Mouse (Mus musculus): Measurements from ENCODE around the gene Pex19. TPM values are rescaled to one million over a fixed set of nuclear protein-coding genes. Genes with fewer than 3 reads are reported as not detected.

Pex19 gene
- 119 and 136 TPM in 2 replicates for polyA plus RNA-seq (2014; fragmentation: Nextera tagmentation; extraction: Ambion mirVana)

GRCm38 (mm10) chr1:172126376-172127347, at the start of gene Pex19:
TSS of gene Pex19 (plus strand) at chr1:172126755.
- peak; percentile 90 for ATAC-seq (ENCODE audit: insufficient number of reproducible peaks, insufficient read depth, low FRiP score, low read depth)
- Histone ChIP-seq H3K4me1 (ENCODE audit: control insufficient read depth in 2 of 2, insufficient read depth in 2 of 2, low read length in 2 of 2) (peaks cover 4 to 6% of the 10 kb centered on the region in 2 experiments), H3K9ac (ENCODE audit: low read length) (peak within 1 kb of the TSS; percentile 95), H3K9me3 (ENCODE audit: control insufficient read depth, low read length) (no peaks in the 10 kb centered on the region), H3K36me3 (ENCODE audit: control insufficient read depth, insufficient read depth, low read length) (peaks cover 54% of the 10 kb centered on the region), H3K4me2 (ENCODE audit: low read length) (peak within 1 kb of the TSS; percentile 80), H3K27me3 (ENCODE audit: control insufficient read depth, insufficient read depth, low read length) (no peaks in the 10 kb centered on the region), H3K27ac (replicated peaks in 1 of 2; ENCODE audit: control insufficient read depth in 1 of 2, insufficient read depth in 1 of 2, low read depth in 2 of 2, low read length in 2 of 2) (peak within 1 kb of the TSS; percentile 54 to 64; a peak in 2 of 4 replicates), H3K4me3 (ENCODE audit: control insufficient read depth in 1 of 2, insufficient read depth in 1 of 2, low read depth in 1 of 2, low read length in 2 of 2) (peak within 1 kb of the TSS; percentile 72 to 85)
- 1% methylated on average over 42 of the region's 42 CpGs for WGBS

- peak overlapping the region; percentile 28 to 44; a peak in 2 of 4 replicates for H3K27ac ChIP-seq (replicated peaks in 1 of 2; ENCODE audit: control insufficient read depth in 1 of 2, insufficient read depth in 1 of 2, low read depth in 2 of 2, low read length in 2 of 2)
- ATAC-seq (ENCODE audit: insufficient number of reproducible peaks, insufficient read depth, low FRiP score, low read depth) = no peak
- no peak overlapping the region for H3K4me3 ChIP-seq (ENCODE audit: control insufficient read depth in 1 of 2, insufficient read depth in 1 of 2, low read depth in 1 of 2, low read length in 2 of 2)
- no peaks in the 10 kb centered on the region for H3K27me3 ChIP-seq (ENCODE audit: control insufficient read depth, insufficient read depth, low read length)
- H3K36me3 ChIP-seq (ENCODE audit: control insufficient read depth, insufficient read depth, low read length) = peaks cover 79% of the 10 kb centered on the region
- WGBS = 43% methylated on average over 5 of the region's 5 CpGs
- no peak overlapping the region for H3K4me2 ChIP-seq (ENCODE audit: low read length)
- no peaks in the 10 kb centered on the region for H3K9me3 ChIP-seq (ENCODE audit: control insufficient read depth, low read length)
- H3K9ac ChIP-seq (ENCODE audit: low read length) = 0 out of 2 replicates have a peak overlapping the region, but pooled peaks have one; percentile 21
- H3K4me1 ChIP-seq (ENCODE audit: control insufficient read depth in 2 of 2, insufficient read depth in 2 of 2, low read length in 2 of 2) = peaks cover 0 to 10% of the 10 kb centered on the region in 2 experiments; a peak in 2 of 4 replicates
Observed at GRCm38 (mm10) chr1:172077981-172078380, 48.6 kb upstream of the Pex19 start.

- H3K4me2 ChIP-seq (ENCODE audit: low read length) = peak within 1 kb of the TSS; percentile 74
- peaks cover 2 to 19% of the 10 kb centered on the region in 2 experiments; a peak in 2 of 4 replicates for H3K4me1 ChIP-seq (ENCODE audit: control insufficient read depth in 2 of 2, insufficient read depth in 2 of 2, low read length in 2 of 2)
- no peaks in the 10 kb centered on the region for H3K9me3 ChIP-seq (ENCODE audit: control insufficient read depth, low read length)
- peak within 1 kb of the TSS; percentile 78 to 93 for H3K4me3 ChIP-seq (ENCODE audit: control insufficient read depth in 1 of 2, insufficient read depth in 1 of 2, low read depth in 1 of 2, low read length in 2 of 2)
- peak; percentile 97 for ATAC-seq (ENCODE audit: insufficient number of reproducible peaks, insufficient read depth, low FRiP score, low read depth)
- peak within 1 kb of the TSS; percentile 85 for H3K9ac ChIP-seq (ENCODE audit: low read length)
- WGBS = under 1% methylated on average over 40 of the region's 40 CpGs
- no peaks in the 10 kb centered on the region for H3K27me3 ChIP-seq (ENCODE audit: control insufficient read depth, insufficient read depth, low read length)
- H3K27ac ChIP-seq (replicated peaks in 1 of 2; ENCODE audit: control insufficient read depth in 1 of 2, insufficient read depth in 1 of 2, low read depth in 2 of 2, low read length in 2 of 2) = peak within 1 kb of the TSS; percentile 82 to 84
- H3K36me3 ChIP-seq (ENCODE audit: control insufficient read depth, insufficient read depth, low read length) = peaks cover 42% of the 10 kb centered on the region
Observed at GRCm38 (mm10) chr1:172082101-172082898, 44.3 kb upstream of the Pex19 start, which contains the start of the genes Copa and Ncstn. TSS of gene Copa (plus strand) at chr1:172082529. TSS of gene Ncstn (minus strand) at chr1:172082795.

GRCm38 (mm10) chr1:172082899-172083445, 43.6 kb upstream of the Pex19 start:
- whole genome bisulfite sequencing = under 1% methylated on average over 24 of the region's 24 CpGs
- Histone ChIP-seq H3K4me3 (ENCODE audit: control insufficient read depth in 1 of 2, insufficient read depth in 1 of 2, low read depth in 1 of 2, low read length in 2 of 2) (peak overlapping the region; percentile 78 to 93), H3K9ac (ENCODE audit: low read length) (peak overlapping the region; percentile 85), H3K27me3 (ENCODE audit: control insufficient read depth, insufficient read depth, low read length) (no peaks in the 10 kb centered on the region), H3K36me3 (ENCODE audit: control insufficient read depth, insufficient read depth, low read length) (peaks cover 43% of the 10 kb centered on the region), H3K4me2 (ENCODE audit: low read length) (peak overlapping the region; percentile 74), H3K27ac (replicated peaks in 1 of 2; ENCODE audit: control insufficient read depth in 1 of 2, insufficient read depth in 1 of 2, low read depth in 2 of 2, low read length in 2 of 2) (peak overlapping the region; percentile 61 to 84), H3K4me1 (ENCODE audit: control insufficient read depth in 2 of 2, insufficient read depth in 2 of 2, low read length in 2 of 2) (peaks cover 2 to 19% of the 10 kb centered on the region in 2 experiments; a peak in 2 of 4 replicates), H3K9me3 (ENCODE audit: control insufficient read depth, low read length) (no peaks in the 10 kb centered on the region)
- peak; percentile 42 for ATAC-seq (ENCODE audit: insufficient number of reproducible peaks, insufficient read depth, low FRiP score, low read depth)

GRCm38 (mm10) chr1:172093522-172093921, 33.0 kb upstream of the Pex19 start:
- no peaks in the 10 kb centered on the region for H3K9me3 ChIP-seq (ENCODE audit: control insufficient read depth, low read length)
- peaks cover 5 to 23% of the 10 kb centered on the region in 2 experiments for H3K4me1 ChIP-seq (ENCODE audit: control insufficient read depth in 2 of 2, insufficient read depth in 2 of 2, low read length in 2 of 2)
- ATAC-seq (ENCODE audit: insufficient number of reproducible peaks, insufficient read depth, low FRiP score, low read depth) = no peak
- no peak overlapping the region for H3K4me3 ChIP-seq (ENCODE audit: control insufficient read depth in 1 of 2, insufficient read depth in 1 of 2, low read depth in 1 of 2, low read length in 2 of 2)
- no peak overlapping the region for H3K4me2 ChIP-seq (ENCODE audit: low read length)
- 54% methylated on average over 3 of the region's 3 CpGs for WGBS
- H3K27ac ChIP-seq (replicated peaks in 1 of 2; ENCODE audit: control insufficient read depth in 1 of 2, insufficient read depth in 1 of 2, low read depth in 2 of 2, low read length in 2 of 2) = peak overlapping the region; percentile 8 to 79
- no peak overlapping the region for H3K9ac ChIP-seq (ENCODE audit: low read length)
- H3K27me3 ChIP-seq (ENCODE audit: control insufficient read depth, insufficient read depth, low read length) = no peaks in the 10 kb centered on the region
- H3K36me3 ChIP-seq (ENCODE audit: control insufficient read depth, insufficient read depth, low read length) = peaks cover 92% of the 10 kb centered on the region

GRCm38 (mm10) chr1:172094295-172094694, 32.3 kb upstream of the Pex19 start:
- Histone ChIP-seq H3K4me3 (ENCODE audit: control insufficient read depth in 1 of 2, insufficient read depth in 1 of 2, low read depth in 1 of 2, low read length in 2 of 2) (no peak overlapping the region), H3K27me3 (ENCODE audit: control insufficient read depth, insufficient read depth, low read length) (no peaks in the 10 kb centered on the region), H3K4me1 (ENCODE audit: control insufficient read depth in 2 of 2, insufficient read depth in 2 of 2, low read length in 2 of 2) (peaks cover 5 to 23% of the 10 kb centered on the region in 2 experiments), H3K27ac (replicated peaks in 1 of 2; ENCODE audit: control insufficient read depth in 1 of 2, insufficient read depth in 1 of 2, low read depth in 2 of 2, low read length in 2 of 2) (peak overlapping the region; percentile 8 to 79; a peak in 3 of 4 replicates), H3K36me3 (ENCODE audit: control insufficient read depth, insufficient read depth, low read length) (peaks cover 90% of the 10 kb centered on the region), H3K9ac (ENCODE audit: low read length) (no peak overlapping the region), H3K4me2 (ENCODE audit: low read length) (peak overlapping the region; percentile 33; the same call in 1 of the 2 replicates), H3K9me3 (ENCODE audit: control insufficient read depth, low read length) (no peaks in the 10 kb centered on the region)
- ATAC-seq (ENCODE audit: insufficient number of reproducible peaks, insufficient read depth, low FRiP score, low read depth) = peak; percentile 64; the same call in 1 of the 2 replicates

- ATAC-seq (ENCODE audit: insufficient number of reproducible peaks, insufficient read depth, low FRiP score, low read depth) = no peak
- no peak overlapping the region for H3K4me3 ChIP-seq (ENCODE audit: control insufficient read depth in 1 of 2, insufficient read depth in 1 of 2, low read depth in 1 of 2, low read length in 2 of 2)
- H3K4me1 ChIP-seq (ENCODE audit: control insufficient read depth in 2 of 2, insufficient read depth in 2 of 2, low read length in 2 of 2) = peaks cover 5 to 23% of the 10 kb centered on the region in 2 experiments
- H3K36me3 ChIP-seq (ENCODE audit: control insufficient read depth, insufficient read depth, low read length) = peaks cover 90% of the 10 kb centered on the region
- no peak overlapping the region for H3K4me2 ChIP-seq (ENCODE audit: low read length)
- WGBS = 25% methylated on average over 6 of the region's 6 CpGs
- H3K27ac ChIP-seq (replicated peaks in 1 of 2; ENCODE audit: control insufficient read depth in 1 of 2, insufficient read depth in 1 of 2, low read depth in 2 of 2, low read length in 2 of 2) = peak overlapping the region; percentile 9 to 79; a peak in 3 of 4 replicates
- 0 out of 2 replicates have a peak overlapping the region, but pooled peaks have one; percentile 21 for H3K9ac ChIP-seq (ENCODE audit: low read length)
- no peaks in the 10 kb centered on the region for H3K27me3 ChIP-seq (ENCODE audit: control insufficient read depth, insufficient read depth, low read length)
- H3K9me3 ChIP-seq (ENCODE audit: control insufficient read depth, low read length) = no peaks in the 10 kb centered on the region
Observed at GRCm38 (mm10) chr1:172095202-172095601, 31.4 kb upstream of the Pex19 start.

Data from heart, embryonic 14.5 days (tissue).